Mouse (Mus musculus) MEL (cell line): ENCODE data around the gene Tmprss6. TPM values are rescaled to one million over a fixed set of nuclear protein-coding genes. Genes with fewer than 3 reads are reported as not detected.

Experiments used
- DNase-seq: peaks from one replicate; pipeline ENCODE4 v3.0.0; 2011; ENCODE audit warnings: low read depth, low spot score
- H3K27ac ChIP-seq: 2 replicates; pipeline ENCODE4 v1.5.1; 2012; ENCODE audit warnings: low read depth, mild to moderate bottlenecking, control low read depth, low read length, moderate library complexity; ENCODE audit not compliant: control insufficient read depth
- H3K27me3 ChIP-seq, 2 experiments: fragments of 150-350 bp in 1 of 2; sonication (generic) in 1 of 2; 2 replicates each; pipeline ENCODE4 v1.6.1; 2012; ENCODE audit warnings: low read length in 2 of 2, mild to moderate bottlenecking in 2 of 2, improper control_type of control experiment in 1 of 2, moderate library complexity in 1 of 2; ENCODE audit not compliant: insufficient read depth in 2 of 2, control insufficient read depth in 1 of 2
- H3K36me3 ChIP-seq, 2 experiments: 2 replicates each; pipeline ENCODE4 v1.6.1; 2012 to 2014; ENCODE audit warnings: low read length in 2 of 2, improper control_type of control experiment in 1 of 2, inconsistent platforms in 1 of 2, mild to moderate bottlenecking in 1 of 2; ENCODE audit not compliant: insufficient read depth in 2 of 2, control insufficient read depth in 1 of 2
- H3K4me1 ChIP-seq, 2 experiments: fragments of 150-350 bp in 1 of 2; sonication (generic) in 1 of 2; 2 replicates each; pipeline ENCODE4 v1.6.1; 2012; ENCODE audit warnings: low read length in 2 of 2, improper control_type of control experiment in 1 of 2, mild to moderate bottlenecking in 1 of 2; ENCODE audit not compliant: insufficient read depth in 2 of 2, control insufficient read depth in 1 of 2
- H3K4me3 ChIP-seq, 2 experiments: fragments of 150-350 bp in 1 of 2; sonication (generic) in 1 of 2; 2 replicates each; pipeline ENCODE4 v1.5.1; 2012; ENCODE audit warnings: low read depth in 2 of 2, low read length in 2 of 2, mild to moderate bottlenecking in 2 of 2, moderate library complexity in 2 of 2, control low read depth in 1 of 2, improper control_type of control experiment in 1 of 2; ENCODE audit not compliant: control insufficient read depth in 1 of 2, insufficient read depth in 1 of 2
- H3K79me2 ChIP-seq: 2 replicates; pipeline ENCODE4 v1.6.1; 2012; ENCODE audit warnings: mild to moderate bottlenecking, low read length, moderate library complexity; ENCODE audit not compliant: control insufficient read depth, poor library complexity, insufficient read depth
- H3K9ac ChIP-seq: 2 replicates; pipeline ENCODE4 v1.6.1; 2012; ENCODE audit warnings: low read depth, mild to moderate bottlenecking, control low read depth, low read length, moderate library complexity; ENCODE audit not compliant: control insufficient read depth, poor library complexity, severe bottlenecking
- H3K9me3 ChIP-seq: fragments of 150-350 bp; sonication (generic); replicated peaks from 2 replicates; pipeline ENCODE4 v1.6.1; 2012; ENCODE audit warnings: mild to moderate bottlenecking, low read length, improper control_type of control experiment, moderate library complexity; ENCODE audit not compliant: insufficient read depth
- BHLHE40 ChIP-seq: IDR thresholded peaks from 2 replicates; pipeline ENCODE4 v1.6.1; 2012; ENCODE audit warnings: low read depth, mild to moderate bottlenecking, inconsistent platforms, low read length, improper control_type of control experiment, borderline replicate concordance
- CHD1 ChIP-seq: IDR thresholded peaks from 2 replicates; pipeline ENCODE4 v1.6.1; 2012; ENCODE audit warnings: low read depth, mild to moderate bottlenecking, inconsistent platforms, low read length, improper control_type of control experiment
- CHD2 ChIP-seq: IDR thresholded peaks from 2 replicates; pipeline ENCODE4 v1.6.1; 2011; ENCODE audit warnings: low read length, improper control_type of control experiment
- CTCF ChIP-seq, 3 experiments: IDR thresholded peaks in 2 of 3; conservative IDR thresholded peaks in 1 of 3; 2 replicates each; pipeline ENCODE4 v1.5.1; 2011 to 2012; ENCODE audit warnings: low read length in 3 of 3, low read depth in 2 of 3, mild to moderate bottlenecking in 2 of 3, improper control_type of control experiment in 1 of 3, inconsistent platforms in 1 of 3, mixed read lengths in 1 of 3, moderate library complexity in 1 of 3; ENCODE audit not compliant: control insufficient read depth in 1 of 3, insufficient read depth in 1 of 3, poor library complexity in 1 of 3, severe bottlenecking in 1 of 3
- EP300 ChIP-seq, 2 experiments: IDR thresholded peaks; 2 replicates each; pipeline ENCODE4 v1.6.1; 2011; ENCODE audit warnings: improper control_type of control experiment in 2 of 2, low read length in 2 of 2, low read depth in 1 of 2, mild to moderate bottlenecking in 1 of 2
- ETS1 ChIP-seq: IDR thresholded peaks from 2 replicates; pipeline ENCODE4 v1.6.1; 2012; ENCODE audit warnings: low read depth, mild to moderate bottlenecking, inconsistent platforms, low read length, improper control_type of control experiment, moderate library complexity
- GATA1 ChIP-seq: IDR thresholded peaks from 2 replicates; pipeline ENCODE4 v1.6.1; 2011; ENCODE audit warnings: low read depth, low read length, improper control_type of control experiment
- HCFC1 ChIP-seq: IDR thresholded peaks from 2 replicates; pipeline ENCODE4 v1.6.1; 2012; ENCODE audit warnings: low read depth, mild to moderate bottlenecking, inconsistent platforms, low read length, improper control_type of control experiment, moderate library complexity
- KAT2A ChIP-seq: conservative IDR thresholded peaks from 2 replicates; pipeline ENCODE4 v1.6.1; 2012; ENCODE audit warnings: low read depth, low read length, improper control_type of control experiment, inconsistent platforms
- MEF2A ChIP-seq: IDR thresholded peaks from 2 replicates; pipeline ENCODE4 v1.6.1; 2014; ENCODE audit warnings: low read depth, mild to moderate bottlenecking, inconsistent platforms, low read length, improper control_type of control experiment; ENCODE audit not compliant: poor library complexity, insufficient replicate concordance, severe bottlenecking; ENCODE audit errors: extremely low read depth
- MXI1 ChIP-seq: IDR thresholded peaks from 2 replicates; pipeline ENCODE4 v1.6.1; 2011; ENCODE audit warnings: mild to moderate bottlenecking, low read depth, low read length, improper control_type of control experiment
- MYB ChIP-seq: IDR thresholded peaks from 2 replicates; pipeline ENCODE4 v1.6.1; 2011; ENCODE audit warnings: mild to moderate bottlenecking, low read depth, low read length, improper control_type of control experiment
- NRF1 ChIP-seq: IDR thresholded peaks from 2 replicates; pipeline ENCODE4 v1.6.1; 2014; ENCODE audit warnings: low read depth, mild to moderate bottlenecking, inconsistent platforms, low read length, improper control_type of control experiment, moderate library complexity; ENCODE audit not compliant: poor library complexity, insufficient read depth, severe bottlenecking
- POLR2A ChIP-seq, 2 experiments: IDR thresholded peaks; 2 replicates each; pipeline ENCODE4 v1.6.1; 2011 to 2012; ENCODE audit warnings: low read length in 2 of 2, mild to moderate bottlenecking in 2 of 2, control low read depth in 1 of 2, improper control_type of control experiment in 1 of 2, low read depth in 1 of 2, moderate library complexity in 1 of 2; ENCODE audit not compliant: control insufficient read depth in 1 of 2, insufficient read depth in 1 of 2, poor library complexity in 1 of 2
- POLR2AphosphoS2 ChIP-seq: IDR thresholded peaks from 2 replicates; pipeline ENCODE4 v1.6.1; 2011; ENCODE audit warnings: low read length, improper control_type of control experiment
- POLR2AphosphoS5 ChIP-seq: IDR thresholded peaks from 2 replicates; pipeline ENCODE4 v1.6.1; 2012; ENCODE audit warnings: low read depth, borderline replicate concordance, mild to moderate bottlenecking, inconsistent platforms, low read length, moderate library complexity, mixed read lengths
- RCOR1 ChIP-seq: IDR thresholded peaks from 2 replicates; pipeline ENCODE4 v1.6.1; 2012; ENCODE audit warnings: low read depth, mild to moderate bottlenecking, inconsistent platforms, low read length, improper control_type of control experiment
- SIN3A ChIP-seq: IDR thresholded peaks from 2 replicates; pipeline ENCODE4 v1.6.1; 2012; ENCODE audit warnings: low read length, improper control_type of control experiment, inconsistent platforms
- SMC3 ChIP-seq: IDR thresholded peaks from 2 replicates; pipeline ENCODE4 v1.6.1; 2011; ENCODE audit warnings: low read depth, low read length, improper control_type of control experiment
- TAL1 ChIP-seq: IDR thresholded peaks from 2 replicates; pipeline ENCODE4 v1.6.1; 2012; ENCODE audit warnings: mild to moderate bottlenecking, inconsistent platforms, low read length, moderate library complexity, mixed read lengths
- UBTF ChIP-seq: IDR thresholded peaks from 2 replicates; pipeline ENCODE4 v1.6.1; 2012; ENCODE audit warnings: low read depth, mild to moderate bottlenecking, inconsistent platforms, low read length, improper control_type of control experiment, moderate library complexity, borderline replicate concordance; ENCODE audit not compliant: insufficient read depth
- USF2 ChIP-seq, 2 experiments: IDR thresholded peaks; 2 replicates each; pipeline ENCODE4 v1.6.1; 2011 to 2012; ENCODE audit warnings: improper control_type of control experiment in 2 of 2, low read length in 2 of 2, borderline replicate concordance in 1 of 2, inconsistent platforms in 1 of 2, low read depth in 1 of 2, mild to moderate bottlenecking in 1 of 2; ENCODE audit not compliant: insufficient read depth in 1 of 2
- ZKSCAN1 ChIP-seq: IDR thresholded peaks from 2 replicates; pipeline ENCODE4 v1.6.1; 2012; ENCODE audit warnings: low read depth, mild to moderate bottlenecking, inconsistent platforms, low read length, improper control_type of control experiment, moderate library complexity
- ZMIZ1 ChIP-seq: IDR thresholded peaks from 2 replicates; pipeline ENCODE4 v1.6.1; 2012; ENCODE audit warnings: low read depth, mild to moderate bottlenecking, inconsistent platforms, low read length, improper control_type of control experiment, moderate library complexity
- polyA plus RNA-seq, 2 experiments: library from polyadenylated mRNA; stranded (reverse) in 1 of 2; unstranded in 1 of 2; fragments of >175 nt in 1 of 2; fragments of >200 nt in 1 of 2; gene quantifications; 2 replicates each; pipeline versions ENCODE4 v1.2.1 to v1.2.4; 2012; ENCODE audit warnings: low replicate concordance in 2 of 2, low read depth in 1 of 2; ENCODE audit not compliant: insufficient read length in 2 of 2, insufficient read depth in 1 of 2, missing spikeins in 1 of 2
- total RNA-seq: library from RNA; depleted of rRNA; stranded (reverse); fragments of 300-350 nt; gene quantifications from 2 replicates; pipeline ENCODE4 v1.2.3, GENCODE M21; 2012

Gene Tmprss6
- total and polyA plus RNA-seq, 3 experiments, result 0.11 to 0.12 TPM; not detected in 1

- no peaks in the 10 kb centered on the region; a peak in 1 of 4 replicates for H3K27me3 ChIP-seq
- no peak overlapping the region for H3K9ac ChIP-seq
- no peaks in the 10 kb centered on the region for H3K9me3 ChIP-seq
- no peak for DNase-seq
- no peaks in the 10 kb centered on the region for H3K4me1 ChIP-seq
- TF ChIP-seq NRF1, result no peak
- no peak for TF ChIP-seq MYB
- no peak for TF ChIP-seq ZKSCAN1
- no peak for TF ChIP-seq POLR2AphosphoS2
- no peak for TF ChIP-seq POLR2AphosphoS5
- no peak for TF ChIP-seq GATA1
- TF ChIP-seq RCOR1, result no peak
- no peak for TF ChIP-seq CTCF (IDR thresholded peaks at IDR 0.05 in 2 of 3, conservative IDR thresholded peaks at IDR 0.05 in 1 of 3; ENCODE audit: control insufficient read depth in 1 of 3, insufficient read depth in 1 of 3, low read depth in 2 of 3, low read length in 3 of 3, poor library complexity in 1 of 3, severe bottlenecking in 1 of 3)
- no peak for TF ChIP-seq BHLHE40
- TF ChIP-seq POLR2A (IDR thresholded peaks at IDR 0.05; ENCODE audit: control insufficient read depth in 1 of 2, insufficient read depth in 1 of 2, low read depth in 1 of 2, low read length in 2 of 2, poor library complexity in 1 of 2), result no peak
- TF ChIP-seq HCFC1, result no peak
- no peak for TF ChIP-seq SIN3A
- H3K27ac ChIP-seq, result no peak overlapping the region
- H3K4me3 ChIP-seq, result no peak overlapping the region
- no peaks in the 10 kb centered on the region for H3K36me3 ChIP-seq
- H3K79me2 ChIP-seq, result no peaks in the 10 kb centered on the region
These were observed 36.4 kb upstream of the Tmprss6 start for GRCm38 (mm10) chr15:78504816-78505215.

GRCm38 (mm10) chr15:78504013-78504412, 35.6 kb upstream of the Tmprss6 start:
- Histone ChIP-seq H3K36me3 (no peaks in the 10 kb centered on the region), H3K9ac (no peak overlapping the region), H3K9me3 (no peaks in the 10 kb centered on the region), H3K4me1 (no peaks in the 10 kb centered on the region), H3K27ac (no peak overlapping the region), H3K79me2 (no peaks in the 10 kb centered on the region), H3K4me3 (no peak overlapping the region), H3K27me3 (no peaks in the 10 kb centered on the region; a peak in 1 of 4 replicates)
- no peak for DNase-seq
- TF ChIP-seq ZMIZ1 (no peak), KAT2A (no peak), MEF2A (no peak), CHD1 (no peak), UBTF (no peak), MYB (no peak), TAL1 (no peak), CHD2 (no peak), POLR2AphosphoS5 (no peak), USF2 (IDR thresholded peaks at IDR 0.05; ENCODE audit: borderline replicate concordance in 1 of 2, insufficient read depth in 1 of 2, low read depth in 1 of 2, low read length in 2 of 2) (no peak), EP300 (IDR thresholded peaks at IDR 0.05; ENCODE audit: low read depth in 1 of 2, low read length in 2 of 2) (no peak), MXI1 (no peak), ETS1 (no peak), SMC3 (no peak), ZKSCAN1 (no peak)
